Mouse (Mus musculus): ENCODE data around the gene Hist1h2af. TPM values are rescaled to one million over a fixed set of nuclear protein-coding genes. Genes with fewer than 3 reads are reported as not detected.
"Not testable (repeated sequence)": the region's sequence is repeated elsewhere in the genome, so short reads cannot be mapped to it uniquely, and the experiment has no call there.

Hist1h2af gene
- polyA plus RNA-seq, 1 experiment from 2014 or later = 10.7 TPM

DNA sequence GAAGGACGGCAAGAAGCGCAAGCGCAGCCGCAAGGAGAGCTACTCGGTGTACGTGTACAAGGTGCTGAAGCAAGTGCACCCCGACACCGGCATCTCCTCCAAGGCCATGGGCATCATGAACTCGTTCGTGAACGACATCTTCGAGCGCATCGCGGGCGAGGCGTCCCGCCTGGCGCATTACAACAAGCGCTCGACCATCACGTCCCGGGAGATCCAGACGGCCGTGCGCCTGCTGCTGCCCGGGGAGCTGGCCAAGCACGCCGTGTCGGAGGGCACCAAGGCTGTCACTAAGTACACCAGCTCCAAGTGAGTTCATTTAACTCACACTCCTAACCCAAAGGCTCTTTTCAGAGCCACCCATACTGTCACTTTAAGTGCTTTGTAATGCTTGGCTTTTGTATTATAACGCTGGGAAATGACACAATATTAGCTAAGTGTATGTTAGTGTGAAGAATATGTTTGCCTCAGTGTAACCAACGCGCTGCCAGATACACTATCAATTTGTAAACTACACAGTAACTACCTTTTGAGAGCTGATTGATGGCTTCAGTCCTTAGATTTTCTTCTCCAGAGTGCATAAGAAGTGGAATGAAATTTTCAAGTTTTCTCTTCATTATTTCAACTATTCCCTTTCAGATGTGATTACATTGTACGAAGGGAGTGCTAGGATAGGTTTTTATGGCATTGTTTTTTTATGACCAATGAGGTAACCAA lies 38.0 kb downstream of the Hist1h2af start:
- WGBS = under 1% methylated on average over 14 of the region's 34 CpGs
- not testable (repeated sequence) for H3K9me3 ChIP-seq; H3K36me3 ChIP-seq (replicated peaks); ATAC-seq (ENCODE audit: low FRiP score); H3K27me3 ChIP-seq
- Histone ChIP-seq H3K4me2 (peak overlapping the region; percentile 66), H3K4me1 (peaks cover 24% of the 10 kb centered on the region), H3K9ac (peak overlapping the region; percentile 77), H3K27ac (peak overlapping the region; percentile 97), H3K4me3 (replicated peaks) (peak overlapping the region; percentile 47)

GRCm38 (mm10) chr13:23572218-23573033 lies 38.7 kb downstream of the Hist1h2af start:
- H3K4me2 ChIP-seq = peak overlapping the region; percentile 66
- 33% methylated on average over 2 of the region's 2 CpGs for WGBS
- H3K9me3 ChIP-seq = no peaks in the 10 kb centered on the region
- peak overlapping the region; percentile 97 for H3K27ac ChIP-seq
- peak overlapping the region; percentile 77 for H3K9ac ChIP-seq
- no peaks in the 10 kb centered on the region for H3K36me3 ChIP-seq (replicated peaks)
- H3K4me1 ChIP-seq = peaks cover 31% of the 10 kb centered on the region
- no peak for ATAC-seq (ENCODE audit: low FRiP score)
- peak overlapping the region; percentile 47 for H3K4me3 ChIP-seq (replicated peaks)
- no peaks in the 10 kb centered on the region for H3K27me3 ChIP-seq

- not testable (repeated sequence) for ATAC-seq (ENCODE audit: low FRiP score); H3K27me3 ChIP-seq; H3K36me3 ChIP-seq (replicated peaks); H3K9me3 ChIP-seq
- Histone ChIP-seq H3K4me1 (peaks cover 31% of the 10 kb centered on the region), H3K27ac (peak overlapping the region; percentile 97), H3K9ac (peak overlapping the region; percentile 77), H3K4me2 (peak overlapping the region; percentile 66), H3K4me3 (replicated peaks) (peak overlapping the region; percentile 47)
- WGBS = 6% methylated on average over 20 of the region's 20 CpGs
These were observed 39.6 kb downstream of the Hist1h2af start for GRCm38 (mm10) chr13:23573034-23573897.

DNA sequence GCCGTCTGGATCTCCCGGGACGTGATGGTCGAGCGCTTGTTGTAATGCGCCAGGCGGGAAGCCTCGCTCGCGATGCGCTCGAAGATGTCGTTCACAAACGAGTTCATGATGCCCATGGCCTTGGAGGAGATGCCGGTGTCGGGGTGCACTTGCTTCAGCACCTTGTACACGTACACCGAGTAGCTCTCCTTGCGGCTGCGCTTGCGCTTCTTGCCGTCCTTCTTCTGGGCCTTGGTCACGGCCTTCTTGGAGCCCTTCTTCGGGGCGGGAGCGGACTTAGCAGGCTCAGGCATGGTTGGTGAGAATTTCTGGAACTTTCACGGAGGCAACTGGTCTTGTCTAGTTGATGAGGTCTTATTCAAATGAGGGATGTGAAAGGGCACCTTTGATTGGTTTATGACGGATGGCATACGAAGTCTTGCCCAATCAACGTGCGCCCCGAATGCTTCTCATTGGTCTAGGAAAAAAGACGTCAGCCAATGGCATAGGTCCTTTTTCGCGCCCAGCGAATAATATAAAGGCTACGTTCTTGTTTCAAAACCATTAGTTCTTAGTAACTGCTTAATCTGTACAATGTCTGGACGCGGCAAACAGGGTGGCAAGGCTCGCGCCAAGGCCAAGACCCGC lies 40.3 kb downstream of the Hist1h2af start, which contains the start of the genes Hist1h2bf and Hist1h2ad:
Gene Hist1h2bf, minus strand, starts transcription at position 299 of the 627 bp plus-strand sequence.
Gene Hist1h2ad, plus strand, starts transcription at position 484 of the 627 bp plus-strand sequence.
- Histone ChIP-seq H3K4me3 (replicated peaks) (peak within 1 kb of the TSS; percentile 47), H3K27ac (peak within 1 kb of the TSS; percentile 97), H3K4me1 (peaks cover 31% of the 10 kb centered on the region), H3K4me2 (peak within 1 kb of the TSS; percentile 67), H3K9ac (peak within 1 kb of the TSS; percentile 56)
- H3K9me3 ChIP-seq; H3K36me3 ChIP-seq (replicated peaks); H3K27me3 ChIP-seq: not testable (repeated sequence)
- peak; percentile 93 for ATAC-seq (ENCODE audit: low FRiP score)
- under 1% methylated on average over 40 of the region's 42 CpGs for WGBS

DNA sequence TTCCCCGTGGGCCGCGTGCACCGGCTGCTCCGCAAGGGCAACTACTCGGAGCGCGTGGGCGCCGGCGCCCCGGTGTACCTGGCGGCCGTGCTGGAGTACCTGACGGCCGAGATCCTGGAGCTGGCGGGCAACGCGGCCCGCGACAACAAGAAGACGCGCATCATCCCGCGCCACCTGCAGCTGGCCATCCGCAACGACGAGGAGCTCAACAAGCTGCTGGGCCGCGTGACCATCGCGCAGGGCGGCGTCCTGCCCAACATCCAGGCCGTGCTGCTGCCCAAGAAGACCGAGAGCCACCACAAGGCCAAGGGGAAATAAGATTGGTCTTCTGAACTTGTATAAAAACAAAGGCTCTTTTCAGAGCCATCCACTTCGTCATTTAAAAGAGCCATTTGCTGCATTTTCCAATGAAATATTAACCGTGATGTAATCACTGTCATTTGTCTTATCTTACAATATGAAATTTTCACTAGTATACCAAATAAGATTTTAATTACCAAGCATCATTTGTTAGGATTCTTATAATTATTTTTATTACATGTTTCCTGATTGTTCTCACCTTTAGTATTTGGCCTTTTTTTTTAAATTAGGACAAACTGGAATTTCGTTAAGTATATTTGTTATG lies 41.0 kb downstream of the Hist1h2af start:
- 2% methylated on average over 10 of the region's 39 CpGs for WGBS
- H3K27me3 ChIP-seq; H3K36me3 ChIP-seq (replicated peaks); H3K9me3 ChIP-seq: not testable (repeated sequence)
- Histone ChIP-seq H3K4me2 (peak overlapping the region; percentile 67), H3K4me1 (peaks cover 31% of the 10 kb centered on the region), H3K9ac (peak overlapping the region; percentile 56; the same call in 1 of the 2 replicates), H3K27ac (peak overlapping the region; percentile 97), H3K4me3 (replicated peaks) (peak overlapping the region; percentile 47)
- ATAC-seq (ENCODE audit: low FRiP score) = 0 out of 2 replicates have a peak, but pooled peaks have one; percentile 0

GRCm38 (mm10) chr13:23575271-23575851 lies 41.7 kb downstream of the Hist1h2af start, which contains the start of gene Hist1h3d:
Gene Hist1h3d, plus strand, starts transcription at chr13:23575763.
- Histone ChIP-seq H3K9me3 (no peaks in the 10 kb centered on the region), H3K4me2 (peak within 1 kb of the TSS; percentile 67), H3K9ac (peak within 1 kb of the TSS; percentile 74), H3K4me1 (peaks cover 27% of the 10 kb centered on the region), H3K36me3 (replicated peaks) (no peaks in the 10 kb centered on the region), H3K27me3 (no peaks in the 10 kb centered on the region), H3K27ac (peak within 1 kb of the TSS; percentile 94), H3K4me3 (replicated peaks) (peak within 1 kb of the TSS; percentile 47)
- 1% methylated on average over 18 of the region's 18 CpGs for WGBS
- peak; percentile 63 for ATAC-seq (ENCODE audit: low FRiP score)

- H3K27me3 ChIP-seq; H3K36me3 ChIP-seq (replicated peaks); ATAC-seq (ENCODE audit: low FRiP score); H3K9me3 ChIP-seq: not testable (repeated sequence)
- H3K27ac ChIP-seq = peak overlapping the region; percentile 94
- WGBS = 0% methylated on average over 12 of the region's 40 CpGs
- H3K9ac ChIP-seq = peak overlapping the region; percentile 74
- H3K4me2 ChIP-seq = peak overlapping the region; percentile 67
- H3K4me1 ChIP-seq = peaks cover 28% of the 10 kb centered on the region
- peak overlapping the region; percentile 47 for H3K4me3 ChIP-seq (replicated peaks)
These were observed 42.2 kb downstream of the Hist1h2af start for GRCm38 (mm10) chr13:23575864-23576313.

GRCm38 (mm10) chr13:23576351-23576881 lies 42.7 kb downstream of the Hist1h2af start:
- peak overlapping the region; percentile 67 for H3K4me2 ChIP-seq
- H3K9me3 ChIP-seq = no peaks in the 10 kb centered on the region
- H3K9ac ChIP-seq = peak overlapping the region; percentile 74
- no peaks in the 10 kb centered on the region for H3K36me3 ChIP-seq (replicated peaks)
- H3K4me3 ChIP-seq (replicated peaks) = peak overlapping the region; percentile 47
- WGBS = 1% methylated on average over 7 of the region's 7 CpGs
- H3K27me3 ChIP-seq = no peaks in the 10 kb centered on the region
- peaks cover 28% of the 10 kb centered on the region for H3K4me1 ChIP-seq
- no peak for ATAC-seq (ENCODE audit: low FRiP score)
- H3K27ac ChIP-seq = peak overlapping the region; percentile 94

DNA sequence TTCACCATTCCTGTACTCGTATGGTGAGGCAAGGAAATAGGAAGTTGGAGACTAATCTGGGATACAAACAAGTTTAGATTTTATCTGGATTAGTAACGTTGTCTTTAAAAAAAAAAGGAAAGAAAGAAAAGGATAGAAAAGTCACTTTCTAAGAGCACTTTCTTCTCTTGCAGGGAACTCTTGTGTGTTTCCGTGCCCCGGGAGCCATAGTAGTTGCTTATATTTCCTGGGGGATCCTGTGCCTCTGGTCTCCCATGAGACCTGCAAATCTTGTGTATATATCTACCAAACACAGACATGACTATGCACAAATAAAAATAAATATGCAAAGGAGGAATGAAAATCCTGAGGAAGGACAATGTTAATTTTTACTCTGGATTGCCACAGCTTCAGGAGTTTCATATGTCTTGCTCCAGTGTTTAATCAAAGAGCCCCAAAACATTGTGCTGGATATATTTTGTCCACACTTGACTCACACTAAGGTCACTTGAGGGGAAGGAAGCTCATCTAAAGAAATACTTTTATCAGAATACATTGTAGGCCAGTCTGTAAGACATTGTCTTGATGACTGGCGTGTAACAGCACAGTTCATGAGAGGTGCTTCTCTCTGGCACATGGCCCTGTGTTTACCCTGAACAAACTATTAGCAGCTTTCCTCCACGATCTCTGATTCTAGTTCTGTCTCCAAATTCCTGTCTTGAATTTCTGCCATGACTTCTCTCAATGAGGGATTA lies 43.4 kb downstream of the Hist1h2af start:
- WGBS = 48% methylated on average over 6 of the region's 6 CpGs
- no peaks in the 10 kb centered on the region for H3K36me3 ChIP-seq (replicated peaks)
- H3K9me3 ChIP-seq = no peaks in the 10 kb centered on the region
- peak overlapping the region; percentile 67 for H3K4me2 ChIP-seq
- no peak for ATAC-seq (ENCODE audit: low FRiP score)
- H3K27me3 ChIP-seq = no peaks in the 10 kb centered on the region
- H3K4me3 ChIP-seq (replicated peaks) = peak overlapping the region; percentile 47
- peak overlapping the region; percentile 74 for H3K9ac ChIP-seq
- H3K27ac ChIP-seq = peak overlapping the region; percentile 94
- peaks cover 32% of the 10 kb centered on the region for H3K4me1 ChIP-seq

- H3K36me3 ChIP-seq (replicated peaks) = no peaks in the 10 kb centered on the region
- no peak for ATAC-seq (ENCODE audit: low FRiP score)
- H3K4me1 ChIP-seq = peaks cover 32% of the 10 kb centered on the region
- no peaks in the 10 kb centered on the region for H3K27me3 ChIP-seq
- no peak overlapping the region for H3K4me3 ChIP-seq (replicated peaks)
- no peak overlapping the region for H3K4me2 ChIP-seq
- H3K9ac ChIP-seq = no peak overlapping the region
- 0 out of 2 replicates have a peak overlapping the region, but pooled peaks have one; percentile 46 for H3K27ac ChIP-seq
- 93% methylated on average over 1 of the region's 1 CpGs for WGBS
- H3K9me3 ChIP-seq = no peaks in the 10 kb centered on the region
These were observed 44.1 kb downstream of the Hist1h2af start for GRCm38 (mm10) chr13:23577835-23578234.

Data from forebrain, embryonic 12.5 days (tissue).